Mouse (Mus musculus) forebrain, embryonic 12.5 days (tissue): ENCODE data around the gene Ltb. TPM values are rescaled to one million over a fixed set of nuclear protein-coding genes. Genes with fewer than 3 reads are reported as not detected.

Experiments used
- ATAC-seq: fragments of 200-750 bp; cut with Nextera tagmentation; 2 replicates; pipeline ENCODE4 v1.8.0; 2017; ENCODE audit warnings: moderate TSS enrichment; ENCODE audit not compliant: low FRiP score
- H3K27ac ChIP-seq: fragments of 300-500 bp; sonication (generic); 2 replicates; pipeline ENCODE4 v1.5.1; 2016; ENCODE audit warnings: mild to moderate bottlenecking
- H3K27me3 ChIP-seq: fragments of 300-500 bp; sonication (generic); 2 replicates; pipeline ENCODE4 v1.6.1; 2016; ENCODE audit warnings: mild to moderate bottlenecking
- H3K36me3 ChIP-seq: fragments of 300-500 bp; sonication (generic); replicated peaks from 2 replicates; pipeline ENCODE4 v1.6.1; 2016; ENCODE audit warnings: mild to moderate bottlenecking
- H3K4me1 ChIP-seq: fragments of 300-500 bp; sonication (generic); 2 replicates; pipeline ENCODE4 v1.6.1; 2016
- H3K4me2 ChIP-seq: fragments of 300-500 bp; sonication (generic); 2 replicates; pipeline ENCODE4 v1.6.1; 2016; ENCODE audit warnings: mild to moderate bottlenecking, moderate library complexity
- H3K4me3 ChIP-seq: fragments of 300-500 bp; sonication (generic); replicated peaks from 2 replicates; pipeline ENCODE4 v1.5.1; 2016; ENCODE audit warnings: mild to moderate bottlenecking
- H3K9ac ChIP-seq: fragments of 300-500 bp; sonication (generic); 2 replicates; pipeline ENCODE4 v1.6.1; 2016; ENCODE audit warnings: mild to moderate bottlenecking
- H3K9me3 ChIP-seq: fragments of 300-500 bp; sonication (generic); 2 replicates; pipeline ENCODE4 v1.6.1; 2016
- WGBS: fragments of 180-500 bp; shearing (Covaris S2); methylation state at CpG from one replicate; pipeline ENCODE4 v1.1.7; 2016; 5-methylcytosine and 5-hydroxymethylcytosine counted together
- polyA plus RNA-seq: library from polyadenylated mRNA; unstranded; fragments of >200 nt; fragmentation: Nextera tagmentation; extraction: Ambion mirVana; gene quantifications from 2 replicates; pipeline ENCODE4 v1.2.1, GENCODE M21; 2016

Ltb gene
- polyA plus RNA-seq, 1 experiment from 2014 or later: not detected

GRCm38 (mm10) chr17:35187959-35188610 lies 6.2 kb upstream of the Ltb start, which contains the start of gene Lst1:
Lst1 (minus strand) TSS chr17:35188439.
- H3K4me2 ChIP-seq: no peak within 1 kb of the TSS
- no peak within 1 kb of the TSS for H3K27ac ChIP-seq
- no peak within 1 kb of the TSS for H3K9ac ChIP-seq
- no peaks in the 10 kb centered on the region for H3K36me3 ChIP-seq
- ATAC-seq: no peak
- H3K9me3 ChIP-seq: no peaks in the 10 kb centered on the region
- 75% methylated on average over 7 of the region's 7 CpGs for WGBS
- peaks cover 13% of the 10 kb centered on the region for H3K4me1 ChIP-seq
- H3K4me3 ChIP-seq: no peak within 1 kb of the TSS
- H3K27me3 ChIP-seq: peaks cover 8% of the 10 kb centered on the region; the same call in 1 of the 2 replicates

GRCm38 (mm10) chr17:35189186-35189585 lies 5.1 kb upstream of the Ltb start:
- Histone ChIP-seq H3K9me3 (no peaks in the 10 kb centered on the region), H3K27ac (no peak overlapping the region), H3K4me1 (peaks cover 13% of the 10 kb centered on the region), H3K9ac (no peak overlapping the region), H3K27me3 (peaks cover 14% of the 10 kb centered on the region), H3K36me3 (no peaks in the 10 kb centered on the region), H3K4me2 (no peak overlapping the region), H3K4me3 (no peak overlapping the region)
- ATAC-seq: no peak
- WGBS: 75% methylated on average over 1 of the region's 1 CpGs

GRCm38 (mm10) chr17:35190096-35190495 lies 4.1 kb upstream of the Ltb start:
- Histone ChIP-seq H3K36me3 (no peaks in the 10 kb centered on the region), H3K4me1 (peaks cover 13% of the 10 kb centered on the region), H3K27ac (no peak overlapping the region), H3K4me3 (no peak overlapping the region), H3K4me2 (no peak overlapping the region), H3K27me3 (peaks cover 19% of the 10 kb centered on the region), H3K9ac (no peak overlapping the region), H3K9me3 (no peaks in the 10 kb centered on the region)
- WGBS: 74% methylated on average over 4 of the region's 4 CpGs
- ATAC-seq: no peak

GRCm38 (mm10) chr17:35191723-35192122 lies 2.5 kb upstream of the Ltb start:
- H3K36me3 ChIP-seq: no peaks in the 10 kb centered on the region
- H3K4me2 ChIP-seq: no peak overlapping the region
- no peaks in the 10 kb centered on the region for H3K9me3 ChIP-seq
- H3K4me1 ChIP-seq: peaks cover 11% of the 10 kb centered on the region
- no peak overlapping the region for H3K27ac ChIP-seq
- no peak overlapping the region for H3K9ac ChIP-seq
- no peak for ATAC-seq
- WGBS: 63% methylated on average over 2 of the region's 2 CpGs
- peaks cover 36% of the 10 kb centered on the region for H3K27me3 ChIP-seq
- no peak overlapping the region for H3K4me3 ChIP-seq

- Histone ChIP-seq H3K4me2 (no peak overlapping the region), H3K4me3 (no peak overlapping the region), H3K36me3 (no peaks in the 10 kb centered on the region), H3K27me3 (peaks cover 43% of the 10 kb centered on the region), H3K27ac (no peak overlapping the region), H3K9me3 (no peaks in the 10 kb centered on the region), H3K9ac (no peak overlapping the region), H3K4me1 (peaks cover 10% of the 10 kb centered on the region)
- no peak for ATAC-seq
- 80% methylated on average over 5 of the region's 5 CpGs for WGBS
These were observed 1.3 kb upstream of the Ltb start for GRCm38 (mm10) chr17:35192924-35193323.

GRCm38 (mm10) chr17:35194844-35195630 lies 798 bp downstream of the Ltb start:
- Histone ChIP-seq H3K27ac (no peak overlapping the region), H3K27me3 (peaks cover 52% of the 10 kb centered on the region), H3K9me3 (no peaks in the 10 kb centered on the region), H3K4me2 (peak overlapping the region; percentile 61), H3K36me3 (no peaks in the 10 kb centered on the region), H3K9ac (peak overlapping the region; percentile 39; the same call in 1 of the 2 replicates), H3K4me1 (peaks cover 10% of the 10 kb centered on the region), H3K4me3 (peak overlapping the region; percentile 39)
- 46% methylated on average over 19 of the region's 19 CpGs for WGBS
- ATAC-seq: 0 out of 2 replicates have a peak, but pooled peaks have one; percentile 6

GRCm38 (mm10) chr17:35195631-35196320 lies 1.5 kb downstream of the Ltb start:
- H3K4me2 ChIP-seq: peak overlapping the region; percentile 61
- WGBS: 2% methylated on average over 66 of the region's 66 CpGs
- no peak overlapping the region for H3K27ac ChIP-seq
- peak overlapping the region; percentile 39 for H3K4me3 ChIP-seq
- peaks cover 59% of the 10 kb centered on the region for H3K27me3 ChIP-seq
- H3K9ac ChIP-seq: peak overlapping the region; percentile 39
- peaks cover 10% of the 10 kb centered on the region for H3K4me1 ChIP-seq
- H3K9me3 ChIP-seq: no peaks in the 10 kb centered on the region
- ATAC-seq: peak; percentile 58
- no peaks in the 10 kb centered on the region for H3K36me3 ChIP-seq

- no peak overlapping the region; the same call in 1 of the 2 replicates for H3K9ac ChIP-seq
These were observed 2.0 kb downstream of the Ltb start for GRCm38 (mm10) chr17:35196321-35196641.

GRCm38 (mm10) chr17:35197126-35197525 lies 2.9 kb downstream of the Ltb start:
- Histone ChIP-seq H3K27ac (no peak overlapping the region), H3K9me3 (no peaks in the 10 kb centered on the region), H3K9ac (no peak overlapping the region), H3K36me3 (no peaks in the 10 kb centered on the region), H3K4me3 (no peak overlapping the region), H3K4me1 (peaks cover 10% of the 10 kb centered on the region), H3K4me2 (no peak overlapping the region), H3K27me3 (peaks cover 71% of the 10 kb centered on the region)
- 57% methylated on average over 6 of the region's 6 CpGs for WGBS
- ATAC-seq: no peak

More at GRCm38 (mm10) chr17:35196321-35196641, 2.0 kb downstream of the Ltb start:
- Histone ChIP-seq H3K9me3 (no peaks in the 10 kb centered on the region), H3K27ac (no peak overlapping the region), H3K27me3 (peaks cover 63% of the 10 kb centered on the region), H3K36me3 (no peaks in the 10 kb centered on the region), H3K4me1 (peaks cover 10% of the 10 kb centered on the region), H3K4me3 (peak overlapping the region; percentile 39), H3K4me2 (peak overlapping the region; percentile 61)
- 33% methylated on average over 9 of the region's 9 CpGs for WGBS
- no peak for ATAC-seq

GRCm38 (mm10) chr17:35198029-35198428 lies 3.8 kb downstream of the Ltb start:
- H3K27me3 ChIP-seq: peaks cover 80% of the 10 kb centered on the region
- WGBS: 66% methylated on average over 7 of the region's 7 CpGs
- no peak overlapping the region for H3K4me2 ChIP-seq

GRCm38 (mm10) chr17:35198946-35199345 lies 4.7 kb downstream of the Ltb start:
- ATAC-seq: no peak
- Histone ChIP-seq H3K4me3 (no peak overlapping the region), H3K27ac (no peak overlapping the region), H3K9me3 (no peaks in the 10 kb centered on the region), H3K36me3 (no peaks in the 10 kb centered on the region), H3K4me2 (no peak overlapping the region), H3K27me3 (peaks cover 85% of the 10 kb centered on the region), H3K9ac (no peak overlapping the region), H3K4me1 (peaks cover 10% of the 10 kb centered on the region)
- WGBS: 35% methylated on average over 8 of the region's 8 CpGs

More at GRCm38 (mm10) chr17:35198029-35198428, 3.8 kb downstream of the Ltb start:
- H3K4me1 ChIP-seq: peaks cover 10% of the 10 kb centered on the region
- H3K9ac ChIP-seq: no peak overlapping the region
- ATAC-seq: no peak
- H3K9me3 ChIP-seq: no peaks in the 10 kb centered on the region
- no peaks in the 10 kb centered on the region for H3K36me3 ChIP-seq
- no peak overlapping the region for H3K27ac ChIP-seq
- no peak overlapping the region for H3K4me3 ChIP-seq

GRCm38 (mm10) chr17:35200398-35200797 lies 6.2 kb downstream of the Ltb start:
- ATAC-seq: no peak
- 87% methylated on average over 11 of the region's 11 CpGs for whole genome bisulfite sequencing
- H3K9me3 ChIP-seq: no peaks in the 10 kb centered on the region
- H3K27me3 ChIP-seq: peaks cover 84% of the 10 kb centered on the region
- H3K4me3 ChIP-seq: no peak overlapping the region
- no peak overlapping the region for H3K27ac ChIP-seq
- H3K4me2 ChIP-seq: no peak overlapping the region
- H3K9ac ChIP-seq: no peak overlapping the region
- H3K36me3 ChIP-seq: no peaks in the 10 kb centered on the region
- peaks cover 9% of the 10 kb centered on the region for H3K4me1 ChIP-seq
